Mouse (Mus musculus): Measurements from ENCODE around the gene Tm7sf3.

GRCm38 (mm10) chr6:146611385-146611784 lies 31.2 kb downstream of the Tm7sf3 start:
- TF ChIP-seq CTCF (IDR thresholded peaks at IDR 0.05; ENCODE audit: low read depth, low read length) = no peak
- no peak for TF ChIP-seq POLR2A (IDR thresholded peaks at IDR 0.05; ENCODE audit: extremely low read depth, insufficient read depth, low read length)

Data from liver, adult 2 months (tissue).